Mouse (Mus musculus) layer of hippocampus, postnatal 25 days (tissue): ENCODE measurements around the gene 4930442H23Rik. TPM values are rescaled to one million over a fixed set of nuclear protein-coding genes. Genes with fewer than 3 reads are reported as not detected.

Source experiments
- DNase-seq, 2 experiments: peaks; one replicate each; pipeline ENCODE4 v3.0.0; 2022; ENCODE audit warnings: mixed read lengths in 2 of 2, low spot score in 1 of 2; ENCODE audit errors: extremely low spot score in 1 of 2
- total RNA-seq, 2 experiments: library from RNA; stranded (reverse); gene quantifications; 2 replicates each; pipeline ENCODE4 v1.2.3; 2021

The 4930442H23Rik gene
- total RNA-seq, 2 experiments from 2014 or later: not detected

GRCm38 (mm10) chr10:81134966-81135681, 48.5 kb downstream of the 4930442H23Rik start, which contains the start of gene Zbtb7a:
Zbtb7a (plus strand) TSS chr10:81135220.
- DNase-seq: peak in 1 of 2 experiments; percentile 39

- no peak for DNase-seq
Measured at GRCm38 (mm10) chr10:81134181-81134587, 49.5 kb downstream of the 4930442H23Rik start.

Other genes starting within 250 kb of the 4930442H23Rik start
- 100 to 1,000 TPM; 180 to 184 TPM for gene Gng7, start 168.9 kb downstream of the 4930442H23Rik start, total RNA-seq
- gene Diras1, start 158.2 kb downstream of the 4930442H23Rik start, total RNA-seq: 100 to 1,000 TPM in 1 of 2 experiments, 10 to 100 TPM in 1; 98.7 to 103 TPM
- gene Slc39a3, start 146.4 kb downstream of the 4930442H23Rik start, total RNA-seq: 10 to 100 TPM; 67.5 to 74.9 TPM
- 100 to 1,000 TPM; 171 to 178 TPM for gene Sgta, start 123.7 kb downstream of the 4930442H23Rik start, total RNA-seq
- 10 to 100 TPM; 51.3 to 54.6 TPM for gene Thop1, start 113.8 kb downstream of the 4930442H23Rik start, total RNA-seq
- under 1 TPM; 0.81 to 0.94 TPM for gene Creb3l3, start 85.0 kb downstream of the 4930442H23Rik start, total RNA-seq
- gene Map2k2, start 77.9 kb downstream of the 4930442H23Rik start, total RNA-seq: 100 to 1,000 TPM; 123 to 127 TPM
- 100 to 1,000 TPM in 1 of 2 experiments, 10 to 100 TPM in 1; 94.7 to 101 TPM for gene Zbtb7a, start 48.6 kb downstream of the 4930442H23Rik start, total RNA-seq
- 10 to 100 TPM; 28.2 to 28.9 TPM for gene Pias4, start 15.9 kb downstream of the 4930442H23Rik start, total RNA-seq
- gene Eef2, start 7.2 kb downstream of the 4930442H23Rik start, total RNA-seq: 100 to 1,000 TPM; 896 to 944 TPM
- 10 to 100 TPM; 71.7 to 71.8 TPM for gene Dapk3, start 844 bp downstream of the 4930442H23Rik start, total RNA-seq
- gene Nmrk2, start 18.2 kb upstream of the 4930442H23Rik start, total RNA-seq: under 1 TPM; 0.19 to 0.20 TPM
- gene Atcay, start 47.0 kb upstream of the 4930442H23Rik start, total RNA-seq: 100 to 1,000 TPM; 154 to 155 TPM
- gene Zfr2, start 49.3 kb upstream of the 4930442H23Rik start, total RNA-seq: 10 to 100 TPM; 55.6 to 69.0 TPM
- gene Matk, start 69.1 kb upstream of the 4930442H23Rik start, total RNA-seq: 100 to 1,000 TPM; 222 to 244 TPM
- gene Mrpl54, start 83.1 kb upstream of the 4930442H23Rik start, total RNA-seq: 10 to 100 TPM; 38.6 to 44.0 TPM
- gene Apba3, start 83.1 kb upstream of the 4930442H23Rik start, total RNA-seq: 10 to 100 TPM; 35.4 to 39.5 TPM
- 1 to 10 TPM in 1 of 2 experiments, under 1 TPM in 1; 0.86 to 1.2 TPM for gene Tjp3, start 107.7 kb upstream of the 4930442H23Rik start, total RNA-seq
- 100 to 1,000 TPM; 306 to 318 TPM for gene Pip5k1c, start 109.1 kb upstream of the 4930442H23Rik start, total RNA-seq
- 10 to 100 TPM; 28.1 to 30.0 TPM for gene Cactin, start 137.3 kb upstream of the 4930442H23Rik start, total RNA-seq
- 1 to 10 TPM; 1.1 to 1.5 TPM for gene Tbxa2r, start 144.9 kb upstream of the 4930442H23Rik start, total RNA-seq
- gene Gipc3, start 159.4 kb upstream of the 4930442H23Rik start, total RNA-seq: 1 to 10 TPM; 1.6 to 1.9 TPM
- gene Hmg20b, start 166.6 kb upstream of the 4930442H23Rik start, total RNA-seq: 10 to 100 TPM; 31.3 to 31.6 TPM
- gene Mfsd12, start 173.6 kb upstream of the 4930442H23Rik start, total RNA-seq: 10 to 100 TPM; 46.6 to 50.7 TPM
- gene 4930404N11Rik, start 182.0 kb upstream of the 4930442H23Rik start, total RNA-seq: 1 to 10 TPM; 1.1 to 1.2 TPM
- gene Fzr1, start 194.7 kb upstream of the 4930442H23Rik start, total RNA-seq: 10 to 100 TPM; 65.9 to 66.6 TPM
- 10 to 100 TPM; 79.1 to 87.1 TPM for gene Dohh, start 200.6 kb upstream of the 4930442H23Rik start, total RNA-seq
- gene Gm48551, start 200.6 kb upstream of the 4930442H23Rik start, total RNA-seq: 1 to 10 TPM; 2.6 to 3.7 TPM
- 1 to 10 TPM; 3.2 to 4.7 TPM for gene Gm48552, start 205.2 kb upstream of the 4930442H23Rik start, total RNA-seq
- gene Smim24, start 209.2 kb upstream of the 4930442H23Rik start, total RNA-seq: 1 to 10 TPM; 1.4 to 3.1 TPM